Mouse (Mus musculus) intestine, postnatal 0 days (tissue): ENCODE measurements around the gene Nrp2. TPM values are rescaled to one million over a fixed set of nuclear protein-coding genes. Genes with fewer than 3 reads are reported as not detected.

Experiments
- ATAC-seq: fragments of 200-750 bp; cut with Nextera tagmentation; 2 replicates; pipeline ENCODE4 v1.8.0; 2017; ENCODE audit warnings: mild to moderate bottlenecking, moderate TSS enrichment, moderate library complexity
- H3K27ac ChIP-seq: fragments of 300-500 bp; sonication (generic); 2 replicates; pipeline ENCODE4 v1.5.1; 2014; ENCODE audit warnings: mild to moderate bottlenecking, low read depth, low read length, moderate library complexity
- H3K27me3 ChIP-seq: fragments of 300-500 bp; sonication (generic); replicated peaks from 2 replicates; pipeline ENCODE4 v1.6.1; 2014; ENCODE audit warnings: low read length, mixed read lengths; ENCODE audit not compliant: control insufficient read depth, insufficient read depth
- H3K36me3 ChIP-seq: fragments of 300-500 bp; sonication (generic); 2 replicates; pipeline ENCODE4 v1.6.1; 2014; ENCODE audit warnings: mild to moderate bottlenecking, moderate library complexity; ENCODE audit not compliant: control insufficient read depth, insufficient read depth
- H3K4me1 ChIP-seq: fragments of 300-500 bp; sonication (generic); replicated peaks from 2 replicates; pipeline ENCODE4 v1.6.1; 2014; ENCODE audit warnings: antibody characterized with exemption, low read length, mixed read lengths; ENCODE audit not compliant: control insufficient read depth, insufficient read depth
- H3K4me2 ChIP-seq: fragments of 300-500 bp; sonication (generic); replicated peaks from 2 replicates; pipeline ENCODE4 v1.6.1; 2014; ENCODE audit warnings: low read depth, mild to moderate bottlenecking, moderate library complexity
- H3K4me3 ChIP-seq: fragments of 300-500 bp; sonication (generic); 2 replicates; pipeline ENCODE4 v1.5.1; 2014; ENCODE audit warnings: low read depth, low read length
- H3K9ac ChIP-seq: fragments of 300-500 bp; sonication (generic); 2 replicates; pipeline ENCODE4 v1.6.1; 2014; ENCODE audit warnings: mild to moderate bottlenecking, low read depth, low read length
- H3K9me3 ChIP-seq: fragments of 300-500 bp; sonication (generic); 2 replicates; pipeline ENCODE4 v1.6.1; 2016; ENCODE audit warnings: mixed run types; ENCODE audit not compliant: control insufficient read depth
- CTCF ChIP-seq: sonication (generic); IDR thresholded peaks from 2 replicates; pipeline ENCODE4 v1.5.1; 2016; ENCODE audit warnings: low read depth, mild to moderate bottlenecking, control low read depth, antibody characterized with exemption, moderate library complexity
- WGBS: fragments of 180-500 bp; shearing (Covaris S2); extraction: QIAGEN DNeasy Blood & Tissue Kit; methylation state at CpG from one replicate; pipeline ENCODE4 v1.1.7; 2014; 5-methylcytosine and 5-hydroxymethylcytosine counted together
- polyA plus RNA-seq: library from polyadenylated mRNA; unstranded; fragments of >200 nt; fragmentation: Nextera tagmentation; extraction: Ambion mirVana; gene quantifications from 2 replicates; pipeline ENCODE4 v1.2.1, GENCODE M21; 2015

The Nrp2 gene
- polyA plus RNA-seq, 1 experiment from 2014 or later = 11.7 TPM

GRCm38 (mm10) chr1:62860788-62861187, 157.7 kb downstream of the Nrp2 start:
- Histone ChIP-seq H3K27ac (no peak overlapping the region), H3K4me2 (no peak overlapping the region), H3K9ac (no peak overlapping the region), H3K9me3 (no peaks in the 10 kb centered on the region), H3K27me3 (no peaks in the 10 kb centered on the region), H3K36me3 (no peaks in the 10 kb centered on the region), H3K4me1 (no peaks in the 10 kb centered on the region), H3K4me3 (no peak overlapping the region)
- ATAC-seq = no peak
- 24% methylated on average over 5 of the region's 5 CpGs for WGBS
- no peak for TF ChIP-seq CTCF
